Mouse (Mus musculus) mouse trophoblast stem cell (cell line): ENCODE data around the gene Olfr1113.
"Not testable (repeated sequence)": the region's sequence is repeated elsewhere in the genome, so short reads cannot be mapped to it uniquely, and the experiment has no call there.

Experiments
- in situ Hi-C, 2 experiments: fragments of 300-500 bp; cut with MseI, MboI; formaldehyde crosslinking; loops; 2 replicates in 1 of 2; 3 replicates in 1 of 2; pipeline ENCODE4 v1.15.1; 2025

Olfr1113 gene

DNA sequence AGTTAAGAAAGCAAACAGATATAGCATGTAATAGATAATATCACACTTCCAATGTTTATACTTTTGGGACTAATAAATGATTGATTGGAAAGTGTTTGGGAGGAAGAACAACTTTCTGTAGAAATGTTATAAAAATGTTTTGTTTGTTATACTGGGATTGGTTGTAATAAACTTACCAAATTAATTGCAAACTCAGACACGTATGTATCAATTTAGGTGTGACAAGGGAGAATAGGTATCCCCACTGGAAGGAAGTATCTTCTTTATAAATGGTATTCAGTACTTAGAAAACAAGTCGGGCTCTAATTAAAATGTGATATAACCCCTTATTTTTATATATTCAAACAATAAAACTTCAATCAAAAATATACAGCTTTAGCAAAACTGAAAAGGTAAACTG lies at the start of gene Olfr1113:
Olfr1113 (plus strand) TSS at position 301 of the 400 bp plus-strand sequence.
- in situ Hi-C loops, result no loop called here

- in situ Hi-C loops, result not testable (repeated sequence)
These were observed 41.0 kb upstream of the Olfr1113 start for GRCm38 (mm10) chr2:87167731-87168130.

GRCm38 (mm10) chr2:87187498-87187897 lies 21.3 kb upstream of the Olfr1113 start, which contains the start of gene Olfr1112:
Gene Olfr1112, plus strand, starts transcription at chr2:87187798.
- in situ Hi-C loops, result no loop called here

DNA sequence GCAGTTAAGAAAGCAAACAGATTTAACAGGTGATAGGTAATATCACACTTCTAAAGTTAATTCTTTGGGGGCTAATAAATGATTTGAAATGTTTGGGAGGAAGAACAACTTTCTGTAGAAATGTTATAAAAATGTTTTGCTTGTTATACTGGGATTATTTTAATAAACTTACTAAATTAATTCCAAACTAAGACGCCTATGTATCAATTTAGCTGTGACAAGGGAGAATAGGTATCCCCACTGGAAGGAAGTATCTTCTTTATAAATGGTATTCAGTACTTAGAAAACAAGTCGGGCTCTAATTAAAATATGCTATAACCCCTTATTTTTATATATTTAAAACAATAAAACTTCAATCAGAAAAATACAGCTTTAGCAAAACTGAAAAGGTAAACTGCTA lies 38.9 kb downstream of the Olfr1113 start, which contains the start of gene Olfr1115:
Olfr1115 (plus strand) TSS at position 301 of the 400 bp plus-strand sequence.
- in situ Hi-C loops, result no loop called here
